Mouse (Mus musculus) heart, embryonic 13.5 days (tissue): ENCODE data around the gene Ntng1. TPM values are rescaled to one million over a fixed set of nuclear protein-coding genes. Genes with fewer than 3 reads are reported as not detected.

ENCODE experiments used
- ATAC-seq: fragments of 200-750 bp; cut with Nextera tagmentation; 2 replicates; pipeline ENCODE4 v1.8.0; 2017; ENCODE audit warnings: moderate TSS enrichment; ENCODE audit not compliant: insufficient number of reproducible peaks, low FRiP score, low TSS enrichment; ENCODE audit errors: extremely low read depth
- H3K27ac ChIP-seq: fragments of 300-500 bp; sonication (generic); replicated peaks from 2 replicates; pipeline ENCODE4 v1.5.1; 2015; ENCODE audit warnings: moderate library complexity, mild to moderate bottlenecking, inconsistent platforms
- H3K27me3 ChIP-seq: fragments of 300-500 bp; sonication (generic); replicated peaks from 2 replicates; pipeline ENCODE4 v1.6.1; 2015; ENCODE audit warnings: mild to moderate bottlenecking, inconsistent platforms
- H3K36me3 ChIP-seq: fragments of 300-500 bp; sonication (generic); 2 replicates; pipeline ENCODE4 v1.6.1; 2015; ENCODE audit warnings: mild to moderate bottlenecking, inconsistent platforms
- H3K4me1 ChIP-seq: fragments of 300-500 bp; sonication (generic); 2 replicates; pipeline ENCODE4 v1.6.1; 2015; ENCODE audit warnings: inconsistent platforms
- H3K4me2 ChIP-seq: fragments of 300-500 bp; sonication (generic); 2 replicates; pipeline ENCODE4 v1.6.1; 2015; ENCODE audit warnings: inconsistent platforms, mild to moderate bottlenecking, moderate library complexity
- H3K4me3 ChIP-seq: fragments of 300-500 bp; sonication (generic); 2 replicates; pipeline ENCODE4 v1.5.1; 2015; ENCODE audit warnings: moderate library complexity, mild to moderate bottlenecking, inconsistent platforms
- H3K9ac ChIP-seq: fragments of 300-500 bp; sonication (generic); 2 replicates; pipeline ENCODE4 v1.6.1; 2015; ENCODE audit warnings: inconsistent platforms, mild to moderate bottlenecking, moderate library complexity
- H3K9me3 ChIP-seq: fragments of 300-500 bp; sonication (generic); 2 replicates; pipeline ENCODE4 v1.6.1; 2016; ENCODE audit warnings: inconsistent platforms
- WGBS: fragments of 180-500 bp; shearing (Covaris S2); methylation state at CpG from one replicate; pipeline ENCODE4 v1.1.7; 2015; ENCODE audit warnings: mixed read lengths; 5-methylcytosine and 5-hydroxymethylcytosine counted together
- polyA plus RNA-seq: library from polyadenylated mRNA; unstranded; fragments of >200 nt; fragmentation: Nextera tagmentation; extraction: Ambion mirVana; gene quantifications from 2 replicates; pipeline ENCODE4 v1.2.1, GENCODE M21; 2015

Ntng1 gene
- polyA plus RNA-seq = 0.62 and 0.82 TPM in 2 replicates

DNA sequence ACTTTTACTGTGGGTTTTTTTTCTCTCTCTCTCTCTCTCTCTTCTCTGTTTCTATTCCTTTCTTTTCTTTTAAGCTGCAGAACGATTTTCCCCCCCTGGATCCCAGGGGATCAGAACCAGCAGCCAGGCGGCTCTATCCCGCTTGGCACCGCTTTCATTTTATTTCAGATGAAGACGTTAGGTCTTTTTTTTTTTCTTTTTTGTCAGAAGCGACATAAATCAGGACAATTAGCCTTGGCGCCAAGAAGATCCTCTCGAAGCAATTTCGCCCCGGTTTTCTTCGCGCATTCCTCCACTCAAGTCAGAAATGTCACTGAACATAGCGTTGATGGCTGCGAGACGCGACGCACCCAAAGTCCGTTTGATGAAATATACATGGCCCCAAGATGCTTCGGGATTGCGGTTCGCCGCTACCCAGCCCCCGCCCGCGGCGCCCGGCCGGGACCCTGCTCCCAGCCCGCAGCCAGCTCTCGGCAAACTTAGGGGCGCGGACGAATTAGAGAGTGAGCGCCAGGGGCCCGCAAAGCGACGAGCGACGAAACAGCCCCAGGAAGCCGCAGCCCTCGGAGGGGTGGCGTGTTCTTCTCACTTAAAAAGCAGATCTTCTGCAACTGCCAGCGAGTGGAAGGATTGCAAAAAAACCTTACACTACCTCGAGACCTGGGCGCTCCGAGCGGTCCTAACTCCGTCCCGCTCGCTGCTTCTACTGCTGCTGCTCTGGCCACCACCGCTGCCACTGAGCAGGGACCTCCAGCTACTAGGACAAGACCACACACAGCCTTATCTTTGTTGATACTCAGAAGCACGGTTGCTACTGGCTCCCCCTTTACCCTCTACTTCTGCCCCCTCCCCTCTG, at the start of gene Ntng1:
Gene Ntng1 (minus strand): TSS at position 806 of the 856 bp plus-strand sequence.
- H3K27ac ChIP-seq = no peak within 1 kb of the TSS
- peaks cover 13% of the 10 kb centered on the region for H3K4me1 ChIP-seq
- H3K4me2 ChIP-seq = peak within 1 kb of the TSS; percentile 100
- H3K4me3 ChIP-seq = peak within 1 kb of the TSS; percentile 59
- H3K36me3 ChIP-seq = no peaks in the 10 kb centered on the region
- peaks cover 34% of the 10 kb centered on the region for H3K27me3 ChIP-seq
- no peak for ATAC-seq
- no peaks in the 10 kb centered on the region for H3K9me3 ChIP-seq
- peak within 1 kb of the TSS; percentile 79 for H3K9ac ChIP-seq
- under 1% methylated on average over 52 of the region's 52 CpGs for WGBS

DNA sequence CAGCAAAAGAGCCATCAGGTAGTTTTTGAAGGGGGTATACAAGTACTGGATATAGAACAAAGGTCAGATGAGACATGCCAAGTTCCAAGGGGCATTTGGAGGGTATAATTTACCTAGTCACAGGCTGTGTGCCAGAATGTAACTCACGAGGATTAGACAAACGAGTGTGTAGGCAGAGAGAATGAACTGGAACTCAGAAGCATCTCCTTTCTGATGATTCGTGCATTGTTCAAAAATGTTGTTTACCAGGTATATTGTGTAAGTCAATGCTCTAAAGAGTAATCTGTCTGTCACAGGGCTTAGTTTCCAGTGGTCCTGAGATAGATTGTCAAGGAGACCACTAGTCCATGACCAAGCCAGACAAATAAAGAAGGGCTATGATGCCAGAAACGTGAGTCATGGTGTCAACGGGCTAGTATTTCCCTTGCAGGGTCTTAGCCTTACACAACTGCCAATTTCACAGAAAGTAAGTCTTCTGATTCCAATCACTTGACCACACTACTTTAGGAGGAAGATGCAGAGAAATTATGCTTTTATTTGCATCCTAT, 43.7 kb upstream of the Ntng1 start:
- 76% methylated on average over 5 of the region's 5 CpGs for WGBS
- no peaks in the 10 kb centered on the region for H3K27me3 ChIP-seq

DNA sequence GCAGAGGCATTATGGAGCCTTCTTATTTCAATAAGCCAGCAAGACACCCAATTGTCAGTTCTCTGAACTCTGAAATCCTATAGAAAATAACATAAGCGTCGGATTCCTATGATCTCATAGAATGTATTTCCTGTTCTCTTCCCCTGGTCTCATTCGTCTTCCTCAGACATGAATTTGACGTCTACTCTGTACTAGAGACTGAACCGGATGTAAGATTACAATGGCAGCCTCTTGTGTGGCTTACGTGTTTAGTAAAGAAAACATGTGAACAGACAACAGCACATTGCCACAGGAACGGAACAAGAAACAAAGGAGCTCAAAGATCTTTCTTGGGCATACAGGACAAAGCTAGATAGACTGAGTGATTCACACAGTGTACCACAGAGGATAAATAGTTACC, 5.3 kb upstream of the Ntng1 start:
- Histone ChIP-seq H3K36me3 (no peaks in the 10 kb centered on the region), H3K4me2 (no peak overlapping the region), H3K27ac (no peak overlapping the region), H3K27me3 (peaks cover 15% of the 10 kb centered on the region), H3K9me3 (no peaks in the 10 kb centered on the region), H3K9ac (no peak overlapping the region), H3K4me3 (no peak overlapping the region), H3K4me1 (peaks cover under 1% of the 10 kb centered on the region; the same call in 1 of the 2 replicates)
- no peak for ATAC-seq
- 66% methylated on average over 7 of the region's 7 CpGs for WGBS

More for the DNA sequence above, 43.7 kb upstream of the Ntng1 start:
- no peak overlapping the region for H3K9ac ChIP-seq
- H3K4me2 ChIP-seq = no peak overlapping the region
- H3K27ac ChIP-seq = no peak overlapping the region
- no peaks in the 10 kb centered on the region for H3K36me3 ChIP-seq
- no peak overlapping the region for H3K4me3 ChIP-seq
- no peaks in the 10 kb centered on the region for H3K4me1 ChIP-seq
- no peaks in the 10 kb centered on the region for H3K9me3 ChIP-seq
- no peak for ATAC-seq

DNA sequence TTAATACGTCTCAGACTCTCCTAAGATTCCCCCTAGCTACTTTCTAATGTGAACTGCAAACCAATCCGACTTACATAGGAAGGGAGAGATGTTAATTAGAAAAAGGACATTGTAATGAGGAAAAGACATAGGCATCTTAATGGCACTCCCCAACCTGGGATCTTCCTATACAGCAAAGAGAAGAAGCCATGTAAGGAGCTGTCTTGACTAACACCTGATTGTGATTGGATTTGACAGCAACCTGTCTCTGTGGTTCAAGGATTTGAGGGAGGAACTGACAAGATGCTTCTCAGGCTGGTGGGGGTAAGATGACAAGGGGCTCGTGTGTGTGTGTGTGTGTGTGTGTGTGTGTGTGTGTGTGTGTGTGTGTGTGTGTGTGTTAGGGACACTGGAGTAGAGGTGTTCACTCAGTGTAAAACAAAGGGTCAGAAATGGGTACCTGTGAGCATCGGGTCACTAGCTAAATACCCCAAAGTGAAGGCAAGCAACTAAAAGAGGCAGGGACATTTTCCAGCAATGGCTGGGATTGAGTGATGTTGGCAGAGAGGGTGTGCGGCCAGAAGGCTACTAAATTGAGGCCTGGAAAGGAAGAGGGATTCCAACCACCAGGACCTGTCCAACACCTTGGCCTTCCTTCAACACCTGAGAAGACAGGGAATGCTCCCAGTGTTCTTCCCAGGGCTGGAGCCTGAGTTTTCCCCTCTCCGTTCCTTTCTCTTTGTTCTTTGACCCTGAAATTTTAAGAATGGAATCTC, 667 bp upstream of the Ntng1 start:
- 32% methylated on average over 6 of the region's 6 CpGs for WGBS
- Histone ChIP-seq H3K36me3 (no peaks in the 10 kb centered on the region), H3K4me2 (peak overlapping the region; percentile 100), H3K9ac (no peak overlapping the region), H3K4me3 (peak overlapping the region; percentile 59; the same call in 1 of the 2 replicates), H3K9me3 (no peaks in the 10 kb centered on the region), H3K4me1 (peaks cover 13% of the 10 kb centered on the region), H3K27ac (no peak overlapping the region), H3K27me3 (peaks cover 34% of the 10 kb centered on the region)
- ATAC-seq = no peak

DNA sequence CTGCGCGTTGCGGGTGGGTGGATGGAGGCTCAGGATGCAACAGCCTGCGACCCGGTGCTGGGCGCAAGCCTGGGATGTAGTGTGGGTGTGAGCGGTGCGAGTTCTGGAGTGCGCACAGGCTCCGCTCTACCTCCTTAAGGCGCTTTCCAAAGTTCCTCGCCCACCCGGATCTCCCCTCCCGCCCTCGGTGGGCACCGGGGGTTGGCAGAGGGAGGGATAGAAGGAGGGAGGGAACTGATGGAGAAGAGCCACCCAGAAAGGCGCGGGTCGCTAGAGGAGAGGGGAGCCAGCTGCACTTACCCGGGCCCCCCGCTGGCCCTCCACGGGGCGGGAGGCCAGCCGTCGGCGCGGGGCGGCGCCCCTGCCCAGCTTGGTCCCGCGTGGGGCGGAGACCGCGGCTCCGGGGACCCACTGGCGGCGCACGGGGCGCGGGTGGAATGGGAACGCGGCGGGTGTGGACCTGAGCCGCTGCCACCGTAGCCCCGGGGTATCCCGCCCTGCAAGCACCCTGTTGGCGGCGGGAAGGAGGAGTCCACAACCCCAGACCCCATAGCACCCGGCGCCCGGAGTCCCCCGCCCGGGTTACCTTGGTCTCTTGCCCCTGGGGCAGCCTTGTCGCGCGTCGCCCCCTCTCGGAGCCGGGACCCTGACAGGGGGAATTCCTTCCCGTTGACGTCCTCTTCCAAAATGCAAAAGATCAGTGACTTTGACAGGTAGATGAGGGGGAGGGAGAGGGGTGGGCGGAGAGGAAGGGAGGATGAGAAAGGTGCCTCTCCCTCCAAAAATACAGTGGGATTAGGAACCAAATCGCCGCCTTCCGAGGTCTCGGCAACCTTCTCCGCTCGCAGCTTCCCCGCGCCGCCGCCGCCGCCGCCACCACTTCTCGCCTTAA, 1.3 kb downstream of the Ntng1 start:
- no peak overlapping the region for H3K27ac ChIP-seq
- H3K9me3 ChIP-seq = no peaks in the 10 kb centered on the region
- H3K4me3 ChIP-seq = peak overlapping the region; percentile 59
- H3K27me3 ChIP-seq = peaks cover 34% of the 10 kb centered on the region
- H3K4me1 ChIP-seq = peaks cover 13% of the 10 kb centered on the region
- H3K4me2 ChIP-seq = peak overlapping the region; percentile 100
- under 1% methylated on average over 76 of the region's 77 CpGs for WGBS
- no peaks in the 10 kb centered on the region for H3K36me3 ChIP-seq
- no peak; the same call in 1 of the 2 replicates for ATAC-seq
- H3K9ac ChIP-seq = peak overlapping the region; percentile 79

- Histone ChIP-seq H3K4me1 (peaks cover 13% of the 10 kb centered on the region), H3K27me3 (peaks cover 34% of the 10 kb centered on the region), H3K9me3 (no peaks in the 10 kb centered on the region), H3K36me3 (no peaks in the 10 kb centered on the region), H3K27ac (no peak overlapping the region), H3K9ac (peak overlapping the region; percentile 79), H3K4me3 (peak overlapping the region; percentile 59), H3K4me2 (peak overlapping the region; percentile 100)
- ATAC-seq = no peak
- WGBS = 2% methylated on average over 13 of the region's 13 CpGs
These were observed 2.2 kb downstream of the Ntng1 start for GRCm38 (mm10) chr3:110141351-110142302.

DNA sequence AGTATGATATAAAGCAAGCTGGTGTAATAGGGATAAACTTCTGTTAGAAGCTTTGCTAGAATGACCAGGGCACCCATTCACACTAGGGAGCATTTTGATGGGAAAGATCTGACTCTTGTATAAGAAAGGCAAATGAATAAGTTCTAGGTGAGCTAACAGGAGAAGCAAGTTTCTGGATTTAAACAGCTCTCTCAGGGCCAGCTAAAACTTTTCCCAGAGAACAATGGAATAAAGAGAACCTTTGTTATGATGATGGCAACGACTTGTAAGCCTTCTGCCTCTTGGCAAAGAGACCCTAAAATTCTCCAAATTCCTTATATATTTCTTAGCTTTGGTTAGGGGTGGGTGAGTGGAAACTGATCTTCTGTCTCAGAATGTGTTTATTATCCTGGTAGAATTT, 7.7 kb downstream of the Ntng1 start:
- Histone ChIP-seq H3K27ac (no peak overlapping the region), H3K36me3 (no peaks in the 10 kb centered on the region), H3K27me3 (0 out of 2 replicates have a peak, but pooled peaks cover 1% of the 10 kb centered on the region), H3K9ac (no peak overlapping the region), H3K4me1 (0 out of 2 replicates have a peak, but pooled peaks cover 3% of the 10 kb centered on the region), H3K9me3 (no peaks in the 10 kb centered on the region), H3K4me3 (no peak overlapping the region), H3K4me2 (no peak overlapping the region)
- no peak for ATAC-seq
- 31% methylated on average over 1 of the region's 1 CpGs for WGBS

DNA sequence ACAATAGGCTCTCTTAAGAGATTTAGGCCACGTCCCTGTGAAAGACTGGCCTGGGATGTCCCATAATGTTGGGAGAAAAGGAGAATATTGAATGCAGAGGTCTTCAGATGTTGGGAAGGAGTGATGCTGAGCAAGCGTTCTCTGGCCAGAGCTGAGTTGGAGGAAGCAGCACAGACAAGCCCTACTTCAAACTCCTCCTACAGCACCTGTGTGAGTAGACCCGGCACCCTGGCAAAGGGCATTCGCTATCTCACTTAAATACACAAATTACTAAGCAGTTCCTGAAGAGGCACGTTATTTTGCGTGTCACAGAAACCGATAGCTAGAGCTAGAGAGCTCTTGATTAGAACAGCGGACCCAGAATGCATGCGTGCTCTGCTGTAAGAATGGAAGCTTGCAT, 10.7 kb downstream of the Ntng1 start:
- no peak overlapping the region for H3K9ac ChIP-seq
- H3K36me3 ChIP-seq = no peaks in the 10 kb centered on the region
- no peaks in the 10 kb centered on the region for H3K9me3 ChIP-seq
- WGBS = 74% methylated on average over 9 of the region's 9 CpGs
- ATAC-seq = no peak
- H3K4me2 ChIP-seq = no peak overlapping the region
- H3K27ac ChIP-seq = no peak overlapping the region
- H3K27me3 ChIP-seq = no peaks in the 10 kb centered on the region
- no peak overlapping the region for H3K4me3 ChIP-seq
- H3K4me1 ChIP-seq = 0 out of 2 replicates have a peak, but pooled peaks cover 3% of the 10 kb centered on the region

DNA sequence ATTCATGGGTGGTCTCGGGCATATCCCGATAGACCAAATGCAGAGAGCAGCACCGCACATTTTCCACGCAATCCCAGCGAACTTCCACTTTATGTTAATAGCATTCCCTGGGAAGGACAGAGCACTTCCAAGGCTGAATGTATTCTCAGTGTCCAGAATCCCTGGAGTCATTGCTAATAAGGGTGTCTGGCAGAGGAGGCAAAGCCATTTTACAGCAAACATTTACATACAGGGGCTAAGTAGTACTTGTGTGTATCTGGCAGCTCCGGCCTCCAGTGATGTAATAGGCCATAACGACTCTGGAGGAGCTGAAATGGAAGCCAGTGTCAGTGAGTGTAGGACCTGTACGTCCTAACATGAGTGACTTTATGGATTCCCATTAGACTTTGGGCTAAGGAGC, 11.5 kb downstream of the Ntng1 start:
- no peak overlapping the region for H3K4me3 ChIP-seq
- H3K27ac ChIP-seq = no peak overlapping the region
- H3K36me3 ChIP-seq = no peaks in the 10 kb centered on the region
- H3K4me2 ChIP-seq = no peak overlapping the region
- WGBS = 80% methylated on average over 8 of the region's 8 CpGs
- no peaks in the 10 kb centered on the region for H3K9me3 ChIP-seq
- H3K27me3 ChIP-seq = no peaks in the 10 kb centered on the region
- H3K4me1 ChIP-seq = 0 out of 2 replicates have a peak, but pooled peaks cover 3% of the 10 kb centered on the region
- no peak for ATAC-seq
- H3K9ac ChIP-seq = no peak overlapping the region
